Mouse (Mus musculus): ENCODE results near the gene Xrcc5. TPM values are rescaled to one million over a fixed set of nuclear protein-coding genes. Genes with fewer than 3 reads are reported as not detected.

Gene Xrcc5
- polyA plus RNA-seq, 1 experiment = 25.0 TPM

DNA sequence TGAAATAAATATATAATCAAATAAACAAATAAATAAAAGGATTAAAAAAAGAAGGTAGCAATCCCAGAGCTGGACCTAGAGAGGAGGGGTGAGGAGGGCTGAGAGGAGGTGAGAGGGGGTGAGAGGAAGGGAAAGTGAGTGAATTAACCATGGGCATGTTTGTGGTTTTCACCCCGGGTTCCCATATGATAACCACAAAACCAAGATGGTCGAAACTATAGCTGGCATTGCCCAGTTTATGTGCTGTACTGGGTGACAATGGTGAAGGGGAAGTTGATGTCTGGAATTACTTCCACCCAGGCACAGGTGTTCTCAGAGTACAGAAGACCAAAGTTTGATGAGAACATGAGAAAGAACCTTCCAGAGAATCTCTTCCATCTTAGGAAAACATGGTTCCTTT lies 52.2 kb downstream of the Xrcc5 start:
- Histone ChIP-seq H3ac (ENCODE audit: control insufficient read depth, insufficient read length, low read depth) (no peak overlapping the region), H3K36me3 (ENCODE audit: control insufficient read depth, insufficient read depth) (peaks cover 22% of the 10 kb centered on the region), H3K27me3 (ENCODE audit: control insufficient read depth, insufficient read depth, insufficient read length) (no peaks in the 10 kb centered on the region), H3K4me3 (ENCODE audit: insufficient read depth, poor library complexity, severe bottlenecking) (no peak overlapping the region), H3K79me2 (ENCODE audit: control insufficient read depth, insufficient read depth) (no peaks in the 10 kb centered on the region), H3K79me3 (ENCODE audit: low read depth) (no peaks in the 10 kb centered on the region)
- TF ChIP-seq MYOD1 (IDR thresholded peaks at IDR 0.05; ENCODE audit: control insufficient read depth, insufficient read length, low read depth) (no peak), CEBPB (IDR thresholded peaks at IDR 0.05; ENCODE audit: low read depth) (no peak), MAX (IDR thresholded peaks at IDR 0.05) (no peak), USF1 (IDR thresholded peaks at IDR 0.05; ENCODE audit: low read depth) (no peak), MYOG (IDR thresholded peaks at IDR 0.05; ENCODE audit: control insufficient read depth, extremely low read depth, insufficient read length) (no peak), CTCF (IDR thresholded peaks at IDR 0.05; ENCODE audit: control insufficient read depth, insufficient read depth, insufficient read length) (no peak), FOSL1 (IDR thresholded peaks at IDR 0.05; ENCODE audit: insufficient read depth, low read length, poor library complexity, severe bottlenecking) (no peak)

DNA sequence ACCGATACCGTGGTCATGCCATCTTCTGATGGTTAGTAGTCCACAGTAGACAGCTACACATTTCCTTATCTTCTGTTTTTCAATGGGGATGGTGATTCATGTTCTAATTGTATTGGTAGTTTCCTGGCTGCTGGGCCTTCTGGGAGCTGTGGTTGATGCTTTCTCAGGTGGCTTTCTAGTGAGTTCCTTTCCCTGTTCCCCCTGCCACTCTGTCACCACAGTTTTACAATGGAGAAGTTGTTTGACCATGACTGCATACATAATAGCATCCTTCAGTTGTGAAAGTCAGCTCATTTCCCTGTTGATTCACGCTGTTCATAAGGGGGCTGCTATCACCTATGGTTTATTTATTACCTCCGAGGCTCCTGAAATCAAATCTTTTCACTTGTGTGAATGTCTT lies 53.6 kb downstream of the Xrcc5 start:
- no peaks in the 10 kb centered on the region for H3K79me3 ChIP-seq (ENCODE audit: low read depth)
- TF ChIP-seq MYOD1 (IDR thresholded peaks at IDR 0.05; ENCODE audit: control insufficient read depth, insufficient read length, low read depth) (no peak), USF1 (IDR thresholded peaks at IDR 0.05; ENCODE audit: low read depth) (no peak), MAX (IDR thresholded peaks at IDR 0.05) (no peak)
- H3K4me3 ChIP-seq (ENCODE audit: insufficient read depth, poor library complexity, severe bottlenecking) = no peak overlapping the region
- no peak overlapping the region for H3ac ChIP-seq (ENCODE audit: control insufficient read depth, insufficient read length, low read depth)
- no peaks in the 10 kb centered on the region for H3K27me3 ChIP-seq (ENCODE audit: control insufficient read depth, insufficient read depth, insufficient read length)
- no peaks in the 10 kb centered on the region for H3K79me2 ChIP-seq (ENCODE audit: control insufficient read depth, insufficient read depth)
- peaks cover 22% of the 10 kb centered on the region for H3K36me3 ChIP-seq (ENCODE audit: control insufficient read depth, insufficient read depth)

- TF ChIP-seq MYOD1 (IDR thresholded peaks at IDR 0.05; ENCODE audit: control insufficient read depth, insufficient read length, low read depth) = no peak
- TF ChIP-seq CEBPB (IDR thresholded peaks at IDR 0.05; ENCODE audit: low read depth) = no peak
- no peak for TF ChIP-seq USF1 (IDR thresholded peaks at IDR 0.05; ENCODE audit: low read depth)
- no peak for TF ChIP-seq MAX (IDR thresholded peaks at IDR 0.05)
- no peak for TF ChIP-seq FOSL1 (IDR thresholded peaks at IDR 0.05; ENCODE audit: insufficient read depth, low read length, poor library complexity, severe bottlenecking)
- TF ChIP-seq CTCF (IDR thresholded peaks at IDR 0.05; ENCODE audit: control insufficient read depth, insufficient read depth, insufficient read length) = no peak
- no peak for TF ChIP-seq MYOG (IDR thresholded peaks at IDR 0.05; ENCODE audit: control insufficient read depth, extremely low read depth, insufficient read length)
- Histone ChIP-seq H3ac (ENCODE audit: control insufficient read depth, insufficient read length, low read depth) (no peak overlapping the region), H3K36me3 (ENCODE audit: control insufficient read depth, insufficient read depth) (peaks cover 18% of the 10 kb centered on the region), H3K79me3 (ENCODE audit: low read depth) (no peaks in the 10 kb centered on the region), H3K79me2 (ENCODE audit: control insufficient read depth, insufficient read depth) (no peaks in the 10 kb centered on the region), H3K27me3 (ENCODE audit: control insufficient read depth, insufficient read depth, insufficient read length) (no peaks in the 10 kb centered on the region), H3K4me3 (ENCODE audit: insufficient read depth, poor library complexity, severe bottlenecking) (no peak overlapping the region)
These were observed 57.4 kb downstream of the Xrcc5 start for GRCm38 (mm10) chr1:72364661-72365060.

DNA sequence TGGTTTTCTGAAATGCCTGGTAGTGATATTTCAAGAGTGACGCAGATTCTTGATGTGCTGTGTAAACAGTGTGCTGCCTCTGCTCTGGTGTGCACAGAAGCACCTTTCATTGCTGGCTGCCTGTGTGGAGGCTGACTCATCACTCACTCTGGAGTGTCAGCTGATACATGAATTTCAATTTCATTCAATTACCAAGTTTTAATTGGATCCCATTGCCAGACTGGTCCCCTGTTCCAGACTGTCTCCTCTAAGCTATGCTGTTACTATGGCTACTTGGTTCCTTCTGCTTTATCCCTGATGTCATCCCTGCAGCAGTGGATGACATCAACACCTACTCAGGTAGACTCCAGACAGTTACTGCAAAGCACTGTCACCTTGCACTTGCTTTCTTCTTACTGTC lies 65.3 kb downstream of the Xrcc5 start:
- TF ChIP-seq USF1 (IDR thresholded peaks at IDR 0.05; ENCODE audit: low read depth) (no peak), MYOG (IDR thresholded peaks at IDR 0.05; ENCODE audit: control insufficient read depth, extremely low read depth, insufficient read length) (no peak), MYOD1 (IDR thresholded peaks at IDR 0.05; ENCODE audit: control insufficient read depth, insufficient read length, low read depth) (no peak), CTCF (IDR thresholded peaks at IDR 0.05; ENCODE audit: control insufficient read depth, insufficient read depth, insufficient read length) (no peak), FOSL1 (IDR thresholded peaks at IDR 0.05; ENCODE audit: insufficient read depth, low read length, poor library complexity, severe bottlenecking) (no peak), MAX (IDR thresholded peaks at IDR 0.05) (no peak), CEBPB (IDR thresholded peaks at IDR 0.05; ENCODE audit: low read depth) (no peak)

DNA sequence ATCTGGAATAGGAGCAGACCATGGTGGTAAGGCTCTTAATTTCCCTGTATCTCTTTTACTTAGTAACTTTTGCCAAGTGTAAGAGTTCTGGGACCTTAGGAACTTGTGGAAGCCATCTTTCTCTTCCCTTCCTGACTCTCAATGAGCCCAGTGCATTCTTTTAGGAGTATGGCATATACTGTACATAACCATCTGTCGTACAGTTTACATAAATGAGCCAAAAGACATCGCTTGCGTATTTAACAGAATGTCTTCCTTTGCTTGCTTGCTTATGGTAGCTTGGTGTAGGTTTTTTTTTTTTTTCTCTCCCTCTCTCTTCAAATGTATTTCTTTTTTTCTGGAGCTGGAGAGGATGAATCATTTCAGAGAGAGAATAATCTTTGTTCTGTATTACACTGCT lies 65.7 kb downstream of the Xrcc5 start:
- no peaks in the 10 kb centered on the region for H3K79me3 ChIP-seq (ENCODE audit: low read depth)
- no peak overlapping the region for H3ac ChIP-seq (ENCODE audit: control insufficient read depth, insufficient read length, low read depth)
- H3K4me3 ChIP-seq (ENCODE audit: insufficient read depth, poor library complexity, severe bottlenecking) = no peak overlapping the region
- no peaks in the 10 kb centered on the region for H3K79me2 ChIP-seq (ENCODE audit: control insufficient read depth, insufficient read depth)
- H3K36me3 ChIP-seq (ENCODE audit: control insufficient read depth, insufficient read depth) = peaks cover 3% of the 10 kb centered on the region
- H3K27me3 ChIP-seq (ENCODE audit: control insufficient read depth, insufficient read depth, insufficient read length) = no peaks in the 10 kb centered on the region
- TF ChIP-seq MAX (IDR thresholded peaks at IDR 0.05) (no peak), CTCF (IDR thresholded peaks at IDR 0.05; ENCODE audit: control insufficient read depth, insufficient read depth, insufficient read length) (no peak), MYOG (IDR thresholded peaks at IDR 0.05; ENCODE audit: control insufficient read depth, extremely low read depth, insufficient read length) (no peak), CEBPB (IDR thresholded peaks at IDR 0.05; ENCODE audit: low read depth) (no peak), FOSL1 (IDR thresholded peaks at IDR 0.05; ENCODE audit: insufficient read depth, low read length, poor library complexity, severe bottlenecking) (no peak), USF1 (IDR thresholded peaks at IDR 0.05; ENCODE audit: low read depth) (no peak), MYOD1 (IDR thresholded peaks at IDR 0.05; ENCODE audit: control insufficient read depth, insufficient read length, low read depth) (no peak)

More for the DNA sequence above, 65.3 kb downstream of the Xrcc5 start:
- no peak overlapping the region for H3ac ChIP-seq (ENCODE audit: control insufficient read depth, insufficient read length, low read depth)
- H3K79me2 ChIP-seq (ENCODE audit: control insufficient read depth, insufficient read depth) = no peaks in the 10 kb centered on the region
- no peak overlapping the region for H3K4me3 ChIP-seq (ENCODE audit: insufficient read depth, poor library complexity, severe bottlenecking)
- peaks cover 3% of the 10 kb centered on the region for H3K36me3 ChIP-seq (ENCODE audit: control insufficient read depth, insufficient read depth)
- no peaks in the 10 kb centered on the region for H3K27me3 ChIP-seq (ENCODE audit: control insufficient read depth, insufficient read depth, insufficient read length)
- no peaks in the 10 kb centered on the region for H3K79me3 ChIP-seq (ENCODE audit: low read depth)

- Histone ChIP-seq H3K79me3 (ENCODE audit: low read depth) (no peaks in the 10 kb centered on the region), H3K36me3 (ENCODE audit: control insufficient read depth, insufficient read depth) (peaks cover 3% of the 10 kb centered on the region), H3K79me2 (ENCODE audit: control insufficient read depth, insufficient read depth) (no peaks in the 10 kb centered on the region), H3K4me3 (ENCODE audit: insufficient read depth, poor library complexity, severe bottlenecking) (no peak overlapping the region), H3ac (ENCODE audit: control insufficient read depth, insufficient read length, low read depth) (no peak overlapping the region), H3K27me3 (ENCODE audit: control insufficient read depth, insufficient read depth, insufficient read length) (no peaks in the 10 kb centered on the region)
- no peak for TF ChIP-seq MYOG (IDR thresholded peaks at IDR 0.05; ENCODE audit: control insufficient read depth, extremely low read depth, insufficient read length)
- TF ChIP-seq CEBPB (IDR thresholded peaks at IDR 0.05; ENCODE audit: low read depth) = no peak
- TF ChIP-seq MYOD1 (IDR thresholded peaks at IDR 0.05; ENCODE audit: control insufficient read depth, insufficient read length, low read depth) = no peak
- TF ChIP-seq USF1 (IDR thresholded peaks at IDR 0.05; ENCODE audit: low read depth) = no peak
- TF ChIP-seq CTCF (IDR thresholded peaks at IDR 0.05; ENCODE audit: control insufficient read depth, insufficient read depth, insufficient read length) = no peak
- no peak for TF ChIP-seq FOSL1 (IDR thresholded peaks at IDR 0.05; ENCODE audit: insufficient read depth, low read length, poor library complexity, severe bottlenecking)
- TF ChIP-seq MAX (IDR thresholded peaks at IDR 0.05) = no peak
These were observed 66.4 kb downstream of the Xrcc5 start for GRCm38 (mm10) chr1:72373648-72374047.

Data from C2C12 (cell line).